23 mouse cellular contexts compared by ENCODE assay signal in genomic region chr13:23483153-23483552, GRCm38 (mm10). TPM values are rescaled to one million over a fixed set of nuclear protein-coding genes. Genes with fewer than 3 reads are reported as not detected.
"Had no signal": no experiment of that assay in that cellular context is flagged by ENCODE, and none has a peak within 500 bp of the region (broad histone marks: within the 10 kb centered on the region; RNA-seq: fewer than 3 reads in every experiment).

No protein-coding gene starts in this region.

- H3K27me3 ChIP-seq: midbrain, embryonic 15.5 days; neural tube, embryonic 15.5 days had no signal

- H3K4me2 ChIP-seq: lung, embryonic 14.5 days; midbrain, embryonic 11.5 days; midbrain, embryonic 13.5 days; midbrain, embryonic 15.5 days; neural tube, embryonic 13.5 days; neural tube, embryonic 15.5 days had no signal

- ATAC-seq: midbrain, embryonic 13.5 days; midbrain, embryonic 15.5 days had no signal

- H3K9ac ChIP-seq: liver, embryonic 14.5 days; lung, embryonic 14.5 days; midbrain, embryonic 13.5 days; midbrain, embryonic 15.5 days; neural tube, embryonic 13.5 days; neural tube, embryonic 15.5 days had no signal

- H3K4me3 ChIP-seq: megakaryocyte, embryonic 14.5 days; midbrain, embryonic 13.5 days; midbrain, embryonic 15.5 days; myocyte; neural tube, embryonic 13.5 days; neural tube, embryonic 15.5 days had no signal

- H3K9me3 ChIP-seq: megakaryocyte, embryonic 14.5 days; midbrain, embryonic 13.5 days; midbrain, embryonic 15.5 days; neural tube, embryonic 13.5 days; neural tube, embryonic 15.5 days had no signal

- H3K27ac ChIP-seq: liver, embryonic 14.5 days; midbrain, embryonic 13.5 days; midbrain, embryonic 15.5 days; neural tube, embryonic 13.5 days; neural tube, embryonic 15.5 days had no signal

- DNase-seq: lung, adult 18-20 months; lung, embryonic 14.5 days; lung, postnatal 10 days; lung, postnatal 4 days; right cerebral cortex, postnatal 25 days; right cerebral cortex, postnatal 4 days; spleen, adult 18-20 months; thymus, adult 18-20 months; thymus, postnatal 25 days; thymus, postnatal 4 days had no signal

- H3K36me3 ChIP-seq: midbrain, embryonic 13.5 days; midbrain, embryonic 15.5 days; neural tube, embryonic 13.5 days; neural tube, embryonic 15.5 days had no signal

- H3K4me1 ChIP-seq: midbrain, embryonic 15.5 days had no signal

RNA-seq across cellular contexts. Expression of gene Btn2a2, which starts 5.5 kb away (rescaled TPM):
- polyA plus RNA-seq: liver, embryonic 16.5 days; midbrain, embryonic 15.5 days; small intestine, adult 2 months; urinary bladder, adult 2 months had no signal

RNA-seq across cellular contexts. Expression of gene Btn1a1, which starts 17.5 kb away (rescaled TPM):
- polyA plus RNA-seq: midbrain, embryonic 11.5 days; neural tube, embryonic 11.5 days; neural tube, embryonic 15.5 days; stomach, embryonic 14.5 days; urinary bladder, adult 2 months had no signal

RNA-seq across cellular contexts. Expression of gene Hist1h2af, which starts 50.6 kb away (rescaled TPM):
- polyA plus RNA-seq: midbrain, embryonic 15.5 days; neural tube, embryonic 13.5 days had no signal

RNA-seq across cellular contexts. Expression of gene Hist1h3g, which starts 52.1 kb away (rescaled TPM):
- polyA plus RNA-seq: midbrain, embryonic 15.5 days had no signal
